Mouse (Mus musculus) heart, embryonic 15.5 days (tissue): ENCODE data around the gene Epb41l4b. TPM values are rescaled to one million over a fixed set of nuclear protein-coding genes. Genes with fewer than 3 reads are reported as not detected.

Experiments
- ATAC-seq: fragments of 200-750 bp; cut with Nextera tagmentation; replicated peaks from 2 replicates; pipeline ENCODE4 v1.8.0; 2017; ENCODE audit warnings: low read depth, moderate TSS enrichment; ENCODE audit not compliant: insufficient number of reproducible peaks, insufficient read depth, low FRiP score
- H3K27ac ChIP-seq: fragments of 300-500 bp; sonication (generic); 2 replicates; pipeline ENCODE4 v1.5.1; 2015; ENCODE audit warnings: mild to moderate bottlenecking, inconsistent platforms
- H3K27me3 ChIP-seq: fragments of 300-500 bp; sonication (generic); 2 replicates; pipeline ENCODE4 v1.6.1; 2015; ENCODE audit warnings: inconsistent platforms
- H3K36me3 ChIP-seq: fragments of 300-500 bp; sonication (generic); 2 replicates; pipeline ENCODE4 v1.6.1; 2015; ENCODE audit warnings: mild to moderate bottlenecking, inconsistent platforms
- H3K4me1 ChIP-seq: fragments of 300-500 bp; sonication (generic); replicated peaks from 2 replicates; pipeline ENCODE4 v1.6.1; 2015; ENCODE audit warnings: inconsistent platforms
- H3K4me2 ChIP-seq: fragments of 300-500 bp; sonication (generic); 2 replicates; pipeline ENCODE4 v1.6.1; 2015; ENCODE audit warnings: inconsistent platforms, mild to moderate bottlenecking, moderate library complexity
- H3K4me3 ChIP-seq: fragments of 300-500 bp; sonication (generic); 2 replicates; pipeline ENCODE4 v1.5.1; 2015; ENCODE audit warnings: mild to moderate bottlenecking, inconsistent platforms
- H3K9ac ChIP-seq: fragments of 300-500 bp; sonication (generic); 2 replicates; pipeline ENCODE4 v1.6.1; 2015; ENCODE audit warnings: mild to moderate bottlenecking, inconsistent platforms
- H3K9me3 ChIP-seq: fragments of 300-500 bp; sonication (generic); replicated peaks from 2 replicates; pipeline ENCODE4 v1.6.1; 2016; ENCODE audit warnings: inconsistent platforms
- WGBS: fragments of 180-500 bp; shearing (Covaris S2); methylation state at CpG from one replicate; pipeline ENCODE4 v1.1.7; 2015; ENCODE audit warnings: mixed read lengths; 5-methylcytosine and 5-hydroxymethylcytosine counted together
- polyA plus RNA-seq: library from polyadenylated mRNA; unstranded; fragments of >200 nt; fragmentation: Nextera tagmentation; extraction: Ambion mirVana; gene quantifications from 2 replicates; pipeline ENCODE4 v1.2.1, GENCODE M21; 2015

The Epb41l4b gene
- polyA plus RNA-seq, 1 experiment from 2014 or later, result 0.31 TPM

DNA sequence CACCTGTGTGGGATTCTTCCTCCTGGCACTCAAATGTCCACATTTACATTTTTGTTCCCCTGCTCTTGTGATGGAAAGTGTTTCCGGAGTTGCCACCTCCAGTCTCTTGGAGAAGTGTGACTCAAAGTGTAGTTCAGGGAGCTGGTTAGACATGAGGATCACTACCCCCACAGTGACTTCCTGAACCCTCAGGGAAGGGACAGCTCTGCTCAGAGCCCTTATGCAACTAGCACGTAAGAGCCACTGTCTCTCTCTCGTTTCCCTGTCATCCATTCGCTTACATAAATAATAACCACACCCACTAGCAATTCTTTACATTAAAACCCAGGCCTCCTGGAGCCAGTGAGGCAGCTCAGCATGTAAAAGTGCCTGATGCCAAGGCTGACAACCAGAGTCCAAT, 111.8 kb downstream of the Epb41l4b start:
- 63% methylated on average over 4 of the region's 4 CpGs for WGBS

DNA sequence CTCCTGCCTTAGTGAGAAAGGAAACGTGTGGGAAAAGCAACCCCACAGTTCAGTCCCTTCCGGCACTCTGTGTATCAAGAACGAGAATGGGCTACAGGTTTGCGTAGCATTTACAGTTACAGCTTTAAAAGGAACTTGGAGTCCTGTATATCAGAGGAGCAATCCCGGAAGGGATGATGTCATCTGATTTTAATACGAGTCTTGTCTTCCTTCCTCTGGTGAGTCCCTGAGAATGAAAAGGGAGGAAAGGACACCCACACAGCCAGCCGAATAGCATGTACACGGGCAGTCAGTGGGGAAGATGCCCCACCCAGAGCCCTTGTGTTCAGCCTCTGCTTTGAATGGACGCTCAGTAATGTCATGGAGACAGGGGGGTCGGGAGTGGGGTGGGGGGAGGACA, 115.3 kb downstream of the Epb41l4b start:
- H3K36me3 ChIP-seq, result no peaks in the 10 kb centered on the region
- 55% methylated on average over 10 of the region's 10 CpGs for WGBS
- no peak for ATAC-seq
- no peak overlapping the region for H3K4me3 ChIP-seq
- no peak overlapping the region for H3K9ac ChIP-seq
- H3K27me3 ChIP-seq, result no peaks in the 10 kb centered on the region
- H3K27ac ChIP-seq, result no peak overlapping the region
- H3K4me2 ChIP-seq, result no peak overlapping the region
- no peaks in the 10 kb centered on the region for H3K4me1 ChIP-seq
- no peaks in the 10 kb centered on the region for H3K9me3 ChIP-seq

More for the DNA sequence above, 111.8 kb downstream of the Epb41l4b start:
- Histone ChIP-seq H3K4me3 (no peak overlapping the region), H3K36me3 (no peaks in the 10 kb centered on the region), H3K27me3 (no peaks in the 10 kb centered on the region), H3K4me2 (no peak overlapping the region), H3K9me3 (no peaks in the 10 kb centered on the region), H3K4me1 (no peaks in the 10 kb centered on the region), H3K9ac (no peak overlapping the region), H3K27ac (no peak overlapping the region)
- ATAC-seq, result no peak

DNA sequence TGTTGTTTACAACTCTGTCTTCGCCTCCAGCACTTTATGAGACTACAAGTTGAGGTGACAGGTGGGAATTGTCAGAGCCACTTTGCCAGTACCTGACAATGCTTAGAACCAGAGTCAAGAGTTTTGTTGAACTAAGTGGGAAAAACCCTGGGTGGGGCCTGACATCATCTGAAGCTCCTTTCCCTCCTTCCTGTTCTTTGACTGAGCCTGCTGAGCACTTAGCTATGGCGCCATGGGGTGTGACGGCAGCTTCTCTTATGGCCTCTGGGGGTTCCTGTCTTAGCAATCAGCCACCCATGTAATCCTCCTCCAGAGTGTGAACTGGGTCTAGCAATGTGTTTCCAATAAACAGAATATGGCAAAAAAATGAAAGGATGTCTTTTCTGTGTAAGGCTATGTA, 119.7 kb downstream of the Epb41l4b start:
- Histone ChIP-seq H3K9me3 (no peaks in the 10 kb centered on the region), H3K4me1 (no peaks in the 10 kb centered on the region), H3K27me3 (no peaks in the 10 kb centered on the region), H3K4me2 (no peak overlapping the region), H3K9ac (no peak overlapping the region), H3K27ac (no peak overlapping the region), H3K4me3 (no peak overlapping the region), H3K36me3 (no peaks in the 10 kb centered on the region)
- 75% methylated on average over 3 of the region's 3 CpGs for whole genome bisulfite sequencing
- ATAC-seq, result no peak

GRCm38 (mm10) chr4:57021288-57021687, 121.9 kb downstream of the Epb41l4b start:
- no peak overlapping the region for H3K9ac ChIP-seq
- WGBS, result 84% methylated on average over 3 of the region's 3 CpGs
- no peak overlapping the region for H3K4me3 ChIP-seq
- no peaks in the 10 kb centered on the region for H3K9me3 ChIP-seq
- no peak overlapping the region for H3K27ac ChIP-seq
- no peak overlapping the region for H3K4me2 ChIP-seq
- H3K4me1 ChIP-seq, result no peaks in the 10 kb centered on the region
- no peak for ATAC-seq
- no peaks in the 10 kb centered on the region for H3K36me3 ChIP-seq
- peaks cover 5% of the 10 kb centered on the region; the same call in 1 of the 2 replicates for H3K27me3 ChIP-seq

GRCm38 (mm10) chr4:57017229-57017628, 126.0 kb downstream of the Epb41l4b start:
- no peak overlapping the region for H3K9ac ChIP-seq
- WGBS, result 38% methylated on average over 5 of the region's 5 CpGs
- ATAC-seq, result no peak

GRCm38 (mm10) chr4:57016366-57017171, 126.7 kb downstream of the Epb41l4b start:
- Histone ChIP-seq H3K4me2 (no peak overlapping the region), H3K27ac (no peak overlapping the region), H3K9ac (no peak overlapping the region), H3K36me3 (no peaks in the 10 kb centered on the region), H3K4me1 (no peaks in the 10 kb centered on the region), H3K4me3 (no peak overlapping the region), H3K9me3 (no peaks in the 10 kb centered on the region), H3K27me3 (peaks cover 12% of the 10 kb centered on the region; the same call in 1 of the 2 replicates)
- WGBS, result 49% methylated on average over 18 of the region's 18 CpGs
- ATAC-seq, result no peak

More at GRCm38 (mm10) chr4:57017229-57017628, 126.0 kb downstream of the Epb41l4b start:
- Histone ChIP-seq H3K36me3 (no peaks in the 10 kb centered on the region), H3K4me2 (no peak overlapping the region), H3K4me1 (no peaks in the 10 kb centered on the region), H3K27ac (no peak overlapping the region), H3K4me3 (no peak overlapping the region), H3K9me3 (no peaks in the 10 kb centered on the region), H3K27me3 (peaks cover 9% of the 10 kb centered on the region; the same call in 1 of the 2 replicates)

DNA sequence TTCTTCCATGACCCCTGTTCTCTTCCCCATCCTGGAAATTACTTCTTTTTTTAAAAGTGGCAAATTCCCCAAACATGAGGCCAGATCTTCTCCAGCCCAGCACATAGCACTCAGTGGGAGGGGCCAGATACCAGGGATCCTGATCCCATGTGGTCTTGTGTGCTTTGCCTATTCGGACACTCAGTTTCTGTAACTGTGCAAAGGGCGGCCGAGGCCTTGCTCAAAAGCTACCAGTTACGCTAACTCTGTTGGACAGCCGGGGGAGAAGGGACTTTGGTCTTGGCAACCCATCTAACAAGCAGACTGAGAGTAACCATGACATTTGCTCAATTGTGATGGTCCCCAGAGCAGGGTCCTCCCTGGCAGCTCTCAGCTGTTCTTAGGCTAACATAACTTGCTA, 128.2 kb downstream of the Epb41l4b start:
- Histone ChIP-seq H3K27me3 (peaks cover 15% of the 10 kb centered on the region; the same call in 1 of the 2 replicates), H3K27ac (no peak overlapping the region), H3K4me2 (no peak overlapping the region), H3K9me3 (no peaks in the 10 kb centered on the region), H3K9ac (no peak overlapping the region), H3K4me1 (peaks cover 3% of the 10 kb centered on the region; the same call in 1 of the 2 replicates), H3K36me3 (no peaks in the 10 kb centered on the region), H3K4me3 (no peak overlapping the region)
- WGBS, result 91% methylated on average over 5 of the region's 5 CpGs
- no peak for ATAC-seq

DNA sequence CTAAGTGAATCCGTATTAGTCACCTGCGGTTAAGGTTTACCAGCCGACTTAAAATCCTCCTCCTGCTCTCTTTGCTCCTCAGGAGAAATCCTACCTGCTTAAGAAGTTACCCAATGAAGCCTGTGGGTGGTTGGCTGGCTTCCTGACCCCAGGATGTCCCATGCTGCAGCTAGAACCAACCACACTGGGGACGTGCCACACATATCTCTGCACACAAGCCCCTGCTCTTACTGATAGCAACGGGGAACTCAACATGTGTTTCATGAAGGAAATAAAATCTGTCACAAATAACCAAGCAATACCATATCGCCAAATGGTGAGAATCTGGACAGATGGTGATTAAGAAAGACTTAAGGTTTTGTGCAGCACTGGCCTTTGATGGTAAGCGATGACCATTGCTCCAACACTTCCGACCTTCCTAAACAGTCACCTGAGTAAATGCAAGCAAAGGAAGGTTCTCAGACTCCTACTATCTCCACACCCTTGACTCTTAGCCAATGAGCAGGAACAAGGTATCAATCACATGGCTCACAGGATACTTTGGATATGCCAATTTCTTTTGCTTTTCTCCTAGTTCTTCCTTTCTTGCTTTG, 131.7 kb downstream of the Epb41l4b start:
- Histone ChIP-seq H3K9ac (no peak overlapping the region), H3K9me3 (no peaks in the 10 kb centered on the region), H3K4me2 (no peak overlapping the region), H3K4me1 (peaks cover 3% of the 10 kb centered on the region; the same call in 1 of the 2 replicates), H3K4me3 (no peak overlapping the region), H3K27ac (no peak overlapping the region), H3K27me3 (peaks cover 16% of the 10 kb centered on the region; the same call in 1 of the 2 replicates), H3K36me3 (no peaks in the 10 kb centered on the region)
- WGBS, result 60% methylated on average over 8 of the region's 8 CpGs
- ATAC-seq, result no peak

DNA sequence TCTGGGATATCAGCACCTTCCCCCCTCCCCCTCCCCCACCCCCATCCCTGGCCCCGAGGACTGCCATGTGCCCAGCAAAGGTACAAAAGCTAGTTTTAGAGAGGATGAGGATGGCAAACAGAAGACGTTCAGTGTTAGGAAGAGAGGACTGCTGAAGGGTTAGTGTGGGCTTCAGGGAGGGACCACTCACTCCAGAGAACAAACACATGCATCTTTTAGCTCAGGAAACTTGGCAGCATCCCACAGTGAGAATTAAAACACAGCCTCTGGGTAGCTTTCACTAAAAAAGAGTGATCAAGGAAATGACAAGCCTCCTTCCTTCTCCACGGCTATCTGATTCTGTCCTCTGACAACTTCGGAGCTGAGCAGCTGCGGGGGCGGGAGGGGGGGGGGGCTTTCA, 132.3 kb downstream of the Epb41l4b start:
- H3K36me3 ChIP-seq, result no peaks in the 10 kb centered on the region
- H3K4me2 ChIP-seq, result no peak overlapping the region
- H3K9me3 ChIP-seq, result no peaks in the 10 kb centered on the region
- 13% methylated on average over 6 of the region's 6 CpGs for WGBS
- peaks cover 3% of the 10 kb centered on the region; the same call in 1 of the 2 replicates for H3K4me1 ChIP-seq
- H3K4me3 ChIP-seq, result no peak overlapping the region
- H3K27ac ChIP-seq, result no peak overlapping the region
- peaks cover 13% of the 10 kb centered on the region; the same call in 1 of the 2 replicates for H3K27me3 ChIP-seq
- ATAC-seq, result no peak
- no peak overlapping the region for H3K9ac ChIP-seq

DNA sequence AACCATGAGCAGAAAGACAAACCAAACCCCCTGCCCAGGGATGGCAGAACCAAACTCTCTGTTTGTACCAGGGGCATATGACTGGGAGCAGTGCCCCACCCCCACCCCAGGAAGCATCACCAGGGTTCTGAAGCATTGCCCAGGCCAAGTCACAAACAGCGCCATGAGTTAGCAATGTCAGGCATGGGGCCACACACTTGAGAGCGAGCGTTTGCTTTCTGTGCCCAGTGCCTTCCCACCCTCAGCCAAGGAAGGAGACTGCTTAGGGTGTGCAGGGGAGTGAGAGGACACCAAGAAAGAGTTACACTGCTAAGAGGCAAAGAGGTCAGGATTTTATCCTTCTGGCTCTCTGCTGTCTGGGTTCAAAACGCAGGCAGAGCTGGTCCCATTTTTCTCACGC, 132.8 kb downstream of the Epb41l4b start:
- Histone ChIP-seq H3K4me1 (peaks cover 3% of the 10 kb centered on the region; the same call in 1 of the 2 replicates), H3K9me3 (no peaks in the 10 kb centered on the region), H3K9ac (no peak overlapping the region), H3K36me3 (no peaks in the 10 kb centered on the region), H3K27me3 (peaks cover 13% of the 10 kb centered on the region; the same call in 1 of the 2 replicates), H3K4me3 (no peak overlapping the region), H3K27ac (no peak overlapping the region), H3K4me2 (no peak overlapping the region)
- ATAC-seq, result no peak
- WGBS, result 40% methylated on average over 5 of the region's 5 CpGs

GRCm38 (mm10) chr4:57007717-57008116, 135.5 kb downstream of the Epb41l4b start:
- Histone ChIP-seq H3K9me3 (no peaks in the 10 kb centered on the region), H3K4me1 (peaks cover 7% of the 10 kb centered on the region; the same call in 1 of the 2 replicates), H3K27me3 (peaks cover 10% of the 10 kb centered on the region; the same call in 1 of the 2 replicates), H3K27ac (no peak overlapping the region), H3K36me3 (no peaks in the 10 kb centered on the region), H3K4me3 (no peak overlapping the region), H3K4me2 (no peak overlapping the region), H3K9ac (no peak overlapping the region)
- 69% methylated on average over 9 of the region's 9 CpGs for WGBS
- no peak for ATAC-seq
